Mouse (Mus musculus): ENCODE data around the gene Rhd.
"Not testable (repeated sequence)": the region's sequence is repeated elsewhere in the genome, so short reads cannot be mapped to it uniquely, and the experiment has no call there.

Rhd gene

DNA sequence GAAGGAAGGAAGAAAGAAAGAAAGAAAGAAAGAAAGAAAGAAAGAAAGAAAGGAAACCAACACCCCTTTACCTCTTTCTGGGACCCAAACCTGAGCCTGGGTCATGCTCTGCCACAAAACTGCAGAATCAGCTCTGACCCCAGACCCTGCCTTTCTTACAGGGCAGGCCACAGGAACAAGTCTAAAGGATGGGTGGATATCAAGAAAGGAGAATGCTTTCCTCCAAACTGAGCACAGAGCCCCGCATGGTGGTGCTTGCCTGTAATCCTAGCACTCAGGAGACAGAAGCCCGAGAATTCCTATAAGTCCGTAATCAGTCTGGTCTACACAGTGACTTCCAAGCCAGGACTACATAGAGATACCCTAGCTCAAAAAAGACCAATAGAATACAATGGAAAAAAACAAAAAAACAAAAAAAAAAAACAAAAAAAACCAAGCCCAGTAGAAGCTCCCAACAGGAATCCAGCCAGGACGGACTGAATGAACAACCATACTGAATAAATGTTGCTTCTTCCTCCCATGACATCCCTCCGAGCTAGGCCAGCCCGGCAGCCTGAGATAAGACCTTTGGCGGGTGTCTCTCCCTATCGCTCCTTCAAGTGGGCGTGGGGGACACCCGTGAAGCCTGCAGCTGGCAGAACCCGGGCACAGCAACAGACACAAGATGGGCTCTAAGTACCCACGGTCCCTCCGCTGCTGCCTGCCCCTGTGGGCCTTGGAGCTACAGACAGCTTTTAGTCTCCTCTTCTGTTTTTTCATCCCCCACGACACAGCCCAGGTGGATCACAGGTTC, at the start of gene Rhd:
Rhd (plus strand) TSS at position 600 of the 793 bp plus-strand sequence.
- no peak for DNase-seq (ENCODE audit: inconsistent age in 2 of 2, low spot score in 1 of 2)

DNA sequence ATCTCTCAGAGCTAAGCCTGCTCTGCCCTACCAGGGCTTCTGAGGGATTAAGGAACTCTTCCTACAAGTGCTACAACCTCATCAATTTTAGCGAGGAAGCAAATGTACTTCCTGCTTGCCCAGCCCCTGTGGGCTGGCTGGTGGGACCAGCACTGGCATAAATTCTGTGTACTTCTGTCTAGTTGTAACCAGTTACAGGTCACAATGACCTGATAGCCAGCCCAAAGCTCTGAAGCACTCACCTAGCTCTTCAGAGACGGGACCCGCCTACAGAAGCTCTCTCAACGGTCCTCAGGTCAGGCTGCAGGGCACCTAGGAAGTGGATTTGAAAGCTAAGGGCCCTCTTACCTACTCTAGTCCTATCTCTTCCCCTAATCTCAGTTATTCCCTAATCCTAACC, 46.6 kb upstream of the Rhd start:
- DNase-seq (ENCODE audit: inconsistent age in 2 of 2, low spot score in 1 of 2): no peak

DNA sequence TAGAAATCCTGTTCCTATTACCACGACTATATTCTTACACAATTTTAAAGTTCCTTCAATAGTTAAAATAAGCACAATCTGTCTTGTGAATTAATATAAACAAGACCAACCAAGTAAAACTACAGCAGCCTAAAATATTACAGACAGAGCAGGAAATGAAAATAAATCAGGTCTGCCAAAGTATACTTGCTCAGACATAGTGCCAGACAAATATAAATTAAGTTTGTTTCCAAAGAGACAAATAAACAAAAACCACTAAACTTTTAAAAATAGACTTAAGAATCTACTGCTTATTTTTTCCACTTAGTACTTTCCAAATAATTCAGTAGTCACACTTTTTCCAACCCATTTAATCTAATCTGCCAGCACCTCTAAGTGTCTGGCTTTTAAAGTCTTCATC, 43.3 kb upstream of the Rhd start:
- DNase-seq (ENCODE audit: inconsistent age in 2 of 2, low spot score in 1 of 2): no peak

DNA sequence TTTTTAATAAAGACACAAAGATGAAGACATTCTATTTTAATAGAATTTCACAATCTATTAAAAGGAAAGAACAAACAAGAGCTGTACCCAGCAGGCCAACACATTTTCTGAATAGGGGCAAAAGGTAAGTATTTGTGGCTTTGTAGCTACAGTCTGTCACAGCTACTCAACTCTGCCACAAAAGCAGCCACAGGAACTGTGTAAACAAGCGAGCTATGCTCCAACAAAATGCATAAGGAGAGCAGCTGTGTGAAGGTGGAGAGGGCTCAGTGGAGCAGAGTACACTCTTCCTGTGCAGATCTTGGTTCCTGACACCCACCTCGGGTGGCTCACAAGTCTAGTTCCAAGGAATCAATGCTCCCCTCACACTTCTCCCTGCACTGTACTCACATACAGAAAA, 40.8 kb upstream of the Rhd start:
- no peak for DNase-seq (ENCODE audit: inconsistent age in 2 of 2, low spot score in 1 of 2)

DNA sequence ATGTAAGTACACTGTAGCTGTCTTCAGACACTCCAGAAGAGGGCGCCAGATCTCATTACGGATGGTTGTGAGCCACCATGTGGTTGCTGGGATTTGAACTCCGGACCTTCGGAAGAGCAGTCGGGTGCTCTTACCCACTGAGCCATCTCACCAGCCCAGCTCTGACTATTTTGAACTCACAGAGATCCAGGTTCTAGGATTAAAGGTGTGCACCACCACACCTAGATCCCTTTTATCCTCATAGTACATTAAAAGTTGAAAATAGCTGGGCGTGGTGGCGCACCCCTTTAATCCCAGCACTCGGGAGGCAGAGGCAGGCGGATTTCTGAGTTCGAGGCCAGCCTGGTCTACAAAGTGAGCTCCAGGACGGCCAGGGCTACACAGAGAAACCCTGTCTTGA, 38.5 kb upstream of the Rhd start:
- not testable (repeated sequence) for DNase-seq (ENCODE audit: inconsistent age in 2 of 2, low spot score in 1 of 2)

DNA sequence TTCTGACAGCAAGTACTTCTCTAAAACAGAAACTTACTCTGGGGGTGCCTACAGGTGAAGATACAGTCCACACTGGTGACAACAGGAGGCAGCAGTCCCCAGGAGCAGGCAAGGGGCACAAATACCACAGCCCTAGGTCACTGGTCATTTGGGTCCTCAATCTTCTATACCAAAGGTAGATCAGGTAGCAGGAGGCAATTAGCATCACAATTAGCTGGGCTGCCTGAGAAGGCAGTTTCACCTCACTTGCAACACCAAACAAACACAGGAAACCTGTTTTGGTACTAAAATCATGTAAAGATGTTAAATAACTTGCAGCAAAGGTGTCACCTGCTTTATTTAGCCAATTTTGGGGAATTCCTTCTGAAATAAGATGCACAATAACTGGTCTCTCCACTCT, 38.0 kb upstream of the Rhd start:
- no peak for DNase-seq (ENCODE audit: inconsistent age in 2 of 2, low spot score in 1 of 2)

DNA sequence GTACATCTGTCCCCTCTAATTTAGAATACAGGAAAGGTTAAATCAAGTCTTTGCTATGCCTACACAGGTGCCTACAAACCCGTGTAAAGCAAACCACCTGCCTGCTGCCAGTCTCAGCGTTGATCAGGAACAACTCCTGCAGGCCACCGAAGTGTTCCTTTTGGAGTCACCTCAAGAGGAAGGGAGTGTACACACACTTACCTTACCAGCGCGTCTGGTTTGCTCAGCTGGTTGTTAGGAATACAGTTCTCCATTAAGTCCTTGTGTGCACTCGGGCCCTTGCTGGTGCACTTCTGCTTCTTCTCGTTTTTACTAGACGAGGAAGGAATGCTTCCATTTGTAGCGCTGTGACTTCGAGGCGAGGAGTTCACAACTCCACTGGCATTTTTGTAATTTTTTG, 36.5 kb upstream of the Rhd start:
- DNase-seq (ENCODE audit: inconsistent age in 2 of 2, low spot score in 1 of 2): no peak

DNA sequence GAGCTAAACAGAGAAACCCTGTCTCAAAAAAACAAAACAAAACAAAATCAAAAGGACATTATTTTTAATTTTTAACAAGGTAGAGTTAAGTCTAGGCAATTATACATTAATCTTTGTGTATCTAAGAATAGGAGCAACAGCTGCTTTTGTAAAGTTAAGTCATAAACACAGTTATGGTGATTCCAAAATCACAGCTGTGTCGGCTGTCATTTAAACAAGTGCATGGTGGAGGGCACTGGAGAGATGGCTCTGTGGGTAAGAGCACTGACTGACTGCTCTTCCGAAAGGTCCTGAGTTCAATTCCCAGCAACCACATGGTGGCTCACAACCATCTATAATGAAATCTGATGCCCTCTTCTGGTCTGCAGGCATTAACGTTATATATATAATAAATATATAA, 32.4 kb upstream of the Rhd start:
- DNase-seq (ENCODE audit: inconsistent age in 2 of 2, low spot score in 1 of 2): no peak

DNA sequence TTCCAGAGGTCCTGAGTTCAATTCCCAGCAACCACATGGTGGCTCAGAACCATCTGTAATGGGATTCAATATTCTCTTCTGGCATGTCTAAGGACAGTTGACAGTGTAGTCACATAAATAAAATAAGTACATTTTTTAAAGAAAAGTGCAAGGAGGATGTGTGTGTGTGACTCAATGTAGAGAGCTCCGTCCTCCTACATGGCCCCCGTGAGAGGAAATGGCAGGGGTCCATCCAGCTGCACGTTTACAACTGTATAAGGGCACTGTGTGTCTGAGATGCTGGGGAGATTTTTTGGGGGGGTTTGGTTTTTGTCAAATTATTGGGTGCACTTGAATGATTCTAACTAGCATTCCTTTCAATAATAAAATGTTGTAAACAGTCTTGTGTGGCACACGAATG, 28.9 kb upstream of the Rhd start:
- no peak for DNase-seq (ENCODE audit: inconsistent age in 2 of 2, low spot score in 1 of 2)

DNA sequence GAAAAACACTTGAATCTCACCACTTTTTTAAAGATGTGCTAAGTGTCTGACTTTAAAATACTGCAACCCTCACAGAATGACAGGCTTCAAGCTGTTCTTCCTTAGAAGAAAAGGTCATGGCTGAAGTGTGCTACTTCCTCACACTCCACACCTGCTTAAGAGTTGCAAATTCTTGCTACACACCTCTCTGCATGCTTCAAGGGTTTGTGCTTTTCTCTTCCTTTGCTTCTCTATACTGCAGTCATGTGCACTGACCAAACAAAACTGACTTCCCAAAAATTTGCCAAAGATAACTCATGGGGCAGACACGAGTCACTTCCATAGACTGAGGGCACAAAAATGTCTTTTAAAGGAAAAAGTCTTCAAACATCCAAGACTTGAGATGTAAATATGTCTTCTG, 26.1 kb upstream of the Rhd start:
- no peak for DNase-seq (ENCODE audit: inconsistent age in 2 of 2, low spot score in 1 of 2)

DNA sequence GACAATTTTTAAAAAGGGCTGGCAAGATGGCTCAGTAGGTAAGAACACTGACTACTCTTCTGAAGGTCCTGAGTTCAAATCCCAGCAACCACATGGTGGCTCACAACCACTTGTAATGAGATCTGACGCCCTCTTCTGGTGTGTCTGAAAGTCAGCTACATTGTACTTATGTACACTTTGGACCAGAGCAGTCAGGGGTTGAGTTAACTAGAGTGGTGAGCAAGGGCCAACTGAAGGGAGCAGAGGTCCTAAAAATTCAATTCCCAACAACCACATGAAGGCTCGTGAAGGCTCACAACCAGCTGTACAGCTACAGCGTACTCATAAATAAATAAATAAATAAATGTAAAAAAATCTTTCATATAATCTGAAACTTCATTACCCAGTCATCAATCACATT, 25.6 kb upstream of the Rhd start:
- not testable (repeated sequence) for DNase-seq (ENCODE audit: inconsistent age in 2 of 2, low spot score in 1 of 2)

DNA sequence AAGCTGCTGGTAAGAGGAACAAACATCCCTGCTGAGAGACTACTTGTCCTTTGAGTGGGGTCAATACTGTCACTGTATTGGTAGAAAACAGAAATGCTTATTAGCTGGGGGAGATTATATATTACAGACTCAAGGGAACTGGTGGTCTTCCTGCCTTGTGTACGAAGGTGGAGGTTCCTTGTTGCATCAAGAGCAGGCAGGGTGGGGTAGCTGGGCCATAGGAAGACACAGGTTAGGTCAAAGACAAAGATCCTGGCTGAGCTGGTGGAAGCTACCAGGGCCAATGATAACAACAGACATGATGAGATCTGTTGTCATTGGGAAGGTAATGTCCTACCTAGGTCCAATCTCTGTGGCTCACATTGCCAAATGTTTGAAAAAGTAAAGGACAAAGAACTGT, 24.1 kb upstream of the Rhd start:
- no peak for DNase-seq (ENCODE audit: inconsistent age in 2 of 2, low spot score in 1 of 2)

DNA sequence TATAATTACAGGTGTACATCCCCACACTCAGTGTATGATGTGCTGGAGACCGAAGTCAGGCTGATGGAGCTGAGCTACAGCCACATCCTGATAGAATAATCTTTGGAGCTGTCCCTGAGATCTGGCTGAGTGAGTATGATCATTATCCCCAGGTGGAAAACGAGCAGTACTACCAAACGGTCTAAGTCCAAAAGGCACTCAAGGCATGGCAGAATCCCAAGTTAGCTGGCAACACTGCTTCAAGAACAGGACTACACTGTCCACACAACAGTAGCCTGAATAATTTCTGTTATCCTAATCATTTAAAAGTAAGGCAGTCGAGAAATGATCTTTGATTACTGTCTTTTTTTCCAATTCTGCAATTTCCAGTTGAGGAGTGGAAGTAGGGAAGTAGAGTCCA, 20.8 kb upstream of the Rhd start:
- DNase-seq (ENCODE audit: inconsistent age in 2 of 2, low spot score in 1 of 2): no peak

DNA sequence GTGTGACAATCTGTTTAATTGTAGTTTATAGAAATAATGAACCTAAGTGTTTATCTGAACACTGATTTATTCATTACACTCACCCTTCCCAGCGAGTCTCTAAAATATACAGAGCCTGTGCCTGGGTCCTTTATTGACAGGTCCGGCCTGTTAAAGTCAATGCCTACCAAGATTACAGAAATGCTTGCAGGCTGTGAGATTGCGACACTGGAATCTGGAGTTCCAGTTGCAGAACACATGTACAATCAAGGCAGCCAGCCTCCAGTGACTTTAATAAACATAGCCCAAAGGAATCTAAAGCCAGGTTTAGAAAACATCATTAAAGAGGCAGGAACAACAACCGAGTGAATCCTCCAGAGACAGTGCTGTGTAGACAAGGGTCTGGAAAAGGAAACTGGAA, 16.7 kb upstream of the Rhd start:
- DNase-seq (ENCODE audit: inconsistent age in 2 of 2, low spot score in 1 of 2): peak in 1 of 2 experiments; percentile 50

DNA sequence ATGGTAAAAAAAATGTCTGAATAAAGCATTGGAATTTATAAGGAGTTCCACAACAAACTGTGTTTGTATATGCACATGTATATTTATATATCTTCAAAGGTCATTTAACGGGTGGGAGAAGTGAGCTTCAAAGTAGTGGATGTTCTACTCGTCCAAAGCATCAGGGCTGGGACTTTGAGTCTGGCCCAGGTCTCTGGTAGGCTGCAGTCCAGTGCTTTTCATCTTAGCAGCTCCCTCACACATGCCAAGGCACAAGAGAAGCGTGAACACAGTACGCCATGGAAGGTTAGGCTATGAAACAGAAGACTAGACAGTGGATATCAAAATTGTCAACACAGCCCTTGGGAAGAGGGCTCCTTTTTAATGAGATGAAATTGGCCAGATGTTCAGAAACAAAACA, 13.8 kb upstream of the Rhd start:
- no peak for DNase-seq (ENCODE audit: inconsistent age in 2 of 2, low spot score in 1 of 2)

DNA sequence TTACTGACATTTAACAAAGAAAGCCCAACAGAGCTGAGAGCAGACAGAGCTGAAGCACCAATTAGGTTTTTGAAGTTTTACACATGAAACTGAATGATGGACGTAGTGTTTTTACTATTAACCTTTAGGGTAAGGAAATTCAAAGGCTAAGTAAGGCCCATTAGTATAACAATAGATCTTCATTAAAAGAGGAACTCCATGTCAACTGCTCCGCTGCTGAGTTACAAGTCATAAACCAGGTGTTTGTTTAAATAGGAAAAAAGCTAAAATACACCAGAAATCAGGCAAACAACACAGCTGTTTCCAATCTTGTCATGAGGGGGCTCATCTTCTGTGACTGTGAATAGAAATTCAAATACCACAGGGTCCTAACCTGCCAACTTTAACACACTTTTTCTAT, 13.1 kb upstream of the Rhd start:
- DNase-seq (ENCODE audit: inconsistent age in 2 of 2, low spot score in 1 of 2): no peak

DNA sequence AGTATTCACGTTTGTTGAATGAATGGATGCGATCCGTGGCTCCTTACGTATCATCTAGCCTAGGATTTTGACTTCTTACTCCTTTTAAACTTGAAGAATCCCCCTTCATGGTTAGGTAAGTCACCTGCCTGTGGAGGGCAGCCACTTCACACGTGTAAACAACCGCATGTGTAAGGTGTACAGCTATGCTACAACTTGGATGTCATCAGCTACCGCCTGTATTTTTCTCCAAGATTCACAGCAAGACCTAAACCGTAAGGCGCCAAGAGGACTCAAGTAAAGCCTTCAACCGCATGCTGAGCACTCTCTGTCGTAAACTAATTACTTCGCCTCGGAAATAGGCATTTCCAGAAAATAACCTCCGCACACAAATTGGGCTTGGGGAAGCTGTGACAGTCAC, 12.5 kb upstream of the Rhd start:
- peak in 1 of 2 experiments; percentile 48 for DNase-seq (ENCODE audit: inconsistent age in 2 of 2, low spot score in 1 of 2)

DNA sequence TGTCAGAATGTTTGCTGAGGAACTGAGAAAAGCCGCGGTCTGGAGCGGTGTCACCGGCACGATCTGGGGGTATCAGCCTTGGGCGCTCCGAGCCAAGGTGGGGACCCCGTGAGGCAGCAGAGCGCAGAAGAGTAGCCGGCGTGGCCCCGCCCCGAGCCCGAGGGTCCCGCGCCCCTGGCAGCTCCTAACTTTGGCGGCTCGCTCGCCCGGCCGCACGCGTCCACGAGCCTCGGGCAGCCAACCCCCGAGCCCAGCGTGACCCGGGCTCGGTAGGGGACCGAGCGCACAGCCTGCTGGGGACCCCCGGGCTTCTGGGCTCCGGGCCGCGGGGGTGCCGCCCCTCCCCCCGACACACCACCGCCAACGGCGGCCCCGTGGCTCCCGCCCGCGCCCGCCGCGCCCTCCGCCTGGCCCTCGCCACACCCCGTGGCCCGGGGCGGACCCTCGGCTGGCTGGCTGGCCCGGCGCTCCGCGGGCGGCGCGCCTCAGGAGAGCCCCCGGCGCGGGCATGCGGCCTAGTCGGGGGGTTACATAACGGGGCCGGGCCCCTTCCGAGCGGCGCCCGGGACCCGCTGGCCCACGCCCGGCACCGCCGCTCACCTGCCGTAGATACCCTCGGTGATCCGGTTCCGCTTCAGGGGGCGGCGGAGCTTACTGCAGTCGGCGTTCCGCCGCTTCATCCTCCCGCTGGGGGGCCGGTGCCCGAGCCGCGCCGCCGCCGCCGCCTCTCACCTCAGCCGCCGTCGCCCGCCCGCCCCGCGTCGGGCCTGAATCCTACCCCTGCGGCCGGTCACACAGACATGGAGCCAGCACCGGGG, 11.7 kb upstream of the Rhd start:
- no peak for DNase-seq (ENCODE audit: inconsistent age in 2 of 2, low spot score in 1 of 2)

DNA sequence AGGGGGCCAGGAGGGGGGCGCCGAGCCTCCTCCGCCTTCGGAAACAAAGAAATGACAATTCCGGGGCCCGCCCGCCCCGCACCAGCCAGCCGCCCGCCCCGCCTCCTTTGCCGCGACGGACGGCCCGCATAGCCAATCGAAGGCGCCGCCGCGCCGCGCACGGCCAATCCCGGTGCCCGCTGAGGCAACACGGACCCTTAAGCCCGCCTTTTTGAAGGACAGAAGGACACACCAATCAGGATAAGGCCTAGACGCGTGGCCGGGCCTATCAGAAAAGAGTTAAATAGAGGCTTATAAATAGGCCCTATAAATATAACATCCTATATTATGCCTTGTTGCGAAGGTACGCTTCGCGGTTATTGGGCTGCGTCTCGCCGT, 11.1 kb upstream of the Rhd start, which contains the start of gene Maco1:
Maco1 (minus strand) TSS at position 87 of the 378 bp plus-strand sequence.
- DNase-seq (ENCODE audit: inconsistent age in 2 of 2, low spot score in 1 of 2): peak; percentile 98 to 100

DNA sequence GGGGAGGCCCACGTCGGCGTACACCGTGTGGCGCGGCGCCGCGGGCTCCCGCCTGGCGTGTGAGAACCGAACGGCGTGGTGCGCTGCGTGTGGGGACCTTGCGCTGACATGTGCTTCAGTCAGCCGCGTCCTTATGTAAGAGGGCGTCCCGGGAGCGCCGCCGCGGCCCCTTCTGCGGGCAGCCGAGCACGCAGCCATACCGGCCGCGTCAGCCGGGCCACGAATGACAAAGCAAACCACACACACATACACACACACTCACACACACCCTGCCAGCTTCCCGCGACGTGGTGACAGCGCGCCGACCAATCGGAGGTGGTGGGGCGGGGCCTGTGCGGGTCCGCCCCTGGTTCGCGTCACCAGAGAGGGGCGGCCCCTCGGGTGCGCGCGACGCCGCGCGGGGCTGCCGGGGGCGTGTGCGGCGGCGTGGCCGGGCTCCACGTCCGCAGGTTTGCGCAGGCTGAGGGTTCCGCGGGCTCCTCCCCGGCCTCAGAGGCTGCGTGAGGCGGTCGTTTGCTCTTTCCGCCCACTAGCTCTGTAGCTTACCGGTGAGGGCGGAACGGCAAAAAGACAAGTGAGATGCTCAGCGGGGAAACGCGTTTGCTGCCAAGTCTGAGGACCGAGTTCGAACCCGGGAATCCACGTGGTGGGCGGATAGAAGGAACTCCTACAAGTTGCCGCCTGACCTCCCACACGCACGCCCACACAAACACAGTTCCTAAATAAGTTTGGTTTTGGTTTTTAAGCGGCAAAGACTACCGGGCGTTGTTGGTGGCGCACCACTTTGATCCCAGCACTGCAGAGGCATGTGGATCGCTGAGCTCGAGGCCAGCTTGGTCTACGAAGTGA, 10.5 kb upstream of the Rhd start:
- peak; percentile 95 to 98 for DNase-seq (ENCODE audit: inconsistent age in 2 of 2, low spot score in 1 of 2)

DNA sequence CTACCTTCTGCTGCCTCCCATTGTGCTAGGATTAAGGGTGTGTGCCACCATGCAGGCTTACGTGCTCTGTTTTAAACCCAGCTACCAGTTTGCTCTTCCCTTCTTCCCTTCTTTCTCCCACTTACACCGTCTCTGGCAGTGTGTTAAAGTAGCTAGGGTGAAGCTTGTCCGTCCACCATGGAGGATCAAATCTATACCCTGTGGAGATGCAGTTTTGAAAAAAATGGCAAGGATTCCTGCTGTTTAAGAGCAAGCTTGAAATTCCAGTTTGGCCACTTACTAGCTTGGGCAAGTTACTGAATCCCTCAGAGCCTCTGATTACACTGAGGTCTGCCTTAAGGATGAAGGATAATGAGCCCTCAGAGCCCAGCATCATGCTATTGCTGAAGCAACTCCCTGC, 9.0 kb upstream of the Rhd start:
- no peak for DNase-seq (ENCODE audit: inconsistent age in 2 of 2, low spot score in 1 of 2)

DNA sequence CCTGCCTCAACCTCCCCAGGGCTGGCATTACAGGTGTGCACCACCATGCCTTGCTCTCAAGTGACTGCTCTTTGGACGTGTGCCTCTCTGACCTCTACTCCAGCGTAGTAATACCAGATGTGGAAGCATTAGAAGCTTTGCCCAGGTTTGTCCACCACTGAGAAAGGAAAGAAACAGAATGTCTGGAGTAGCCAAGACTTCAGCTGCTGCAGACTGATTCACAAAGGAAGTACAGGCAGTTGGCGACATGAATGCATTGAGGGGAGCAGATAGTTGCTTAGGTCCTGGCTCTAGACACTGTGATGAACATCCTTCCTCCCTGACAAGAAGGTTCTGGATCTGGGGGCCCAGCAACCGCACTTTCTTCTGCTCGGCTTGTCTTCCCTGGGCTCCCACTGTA, 8.3 kb upstream of the Rhd start:
- DNase-seq (ENCODE audit: inconsistent age in 2 of 2, low spot score in 1 of 2): no peak

Measured in adrenal gland, adult (tissue).